Comparison of ENCODE assay signal across 10 mouse cellular contexts in the genomic region with DNA sequence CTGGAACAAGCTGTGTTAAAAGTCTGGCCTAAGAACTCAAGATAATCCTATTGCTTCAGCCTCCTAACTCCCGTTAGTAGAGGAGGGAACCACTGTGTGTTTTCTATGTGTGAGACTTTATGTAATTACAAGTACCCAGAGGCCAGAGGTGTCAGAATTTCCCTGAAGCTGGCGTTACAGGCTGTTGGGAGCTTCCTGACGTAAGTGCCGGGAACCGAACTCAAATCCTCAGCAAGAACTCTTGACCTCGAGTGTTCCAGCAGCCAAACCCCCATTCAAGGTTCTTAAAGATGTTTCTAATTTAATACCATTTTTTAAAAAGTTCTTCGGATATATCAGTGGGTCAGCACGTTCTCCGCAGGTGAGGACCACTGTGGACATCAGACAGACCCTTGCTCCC. TPM values are rescaled to one million over a fixed set of nuclear protein-coding genes. Genes with fewer than 3 reads are reported as not detected.
A peak's percentile ranks its signal among the peaks of the same experiment; 100 is the strongest.
DNase-seq lines count a peak whose midpoint lies in the region; ATAC-seq and TF ChIP-seq lines count a peak whose summit lies in the region.
"Had no signal": no experiment of that assay in that cellular context is flagged by ENCODE, and none has a peak within 500 bp of the region (broad histone marks: within the 10 kb centered on the region; RNA-seq: fewer than 3 reads in every experiment).

No protein-coding gene starts in this region.

- H3K27ac ChIP-seq in liver, adult 2 months (replicated peaks; ENCODE audit: insufficient read depth, low read depth, low read length), result 0 out of 2 replicates have a peak overlapping the region, but pooled peaks have one; percentile 15
- peak overlapping the region; percentile 66 for H3K27ac ChIP-seq in embryonic facial prominence, embryonic 15.5 days (replicated peaks)
- peak overlapping the region; percentile 83 for H3K27ac ChIP-seq in intestine, embryonic 16.5 days (ENCODE audit: low read length)
- peak overlapping the region; percentile 97; the same call in 1 of the 2 replicates for H3K27ac ChIP-seq in neural tube, embryonic 13.5 days (replicated peaks)
- H3K27ac ChIP-seq: macrophage had no signal

- TF ChIP-seq POLR2A in liver, adult 2 months (IDR thresholded peaks at IDR 0.05; ENCODE audit: extremely low read depth, insufficient read depth, low read length), result no peak

- ATAC-seq in embryonic facial prominence, embryonic 15.5 days (ENCODE audit: insufficient number of reproducible peaks, low FRiP score, low TSS enrichment, low read depth), result no peak
- ATAC-seq in intestine, embryonic 16.5 days, result no peak
- no peak for ATAC-seq in neural tube, embryonic 13.5 days (ENCODE audit: low read depth)
- ATAC-seq in megakaryocyte progenitor cell, adult 5-6 weeks (replicated peaks; ENCODE audit: poor library complexity), result no peak

- H3K4me3 ChIP-seq in liver, adult 2 months (ENCODE audit: insufficient read depth, low read depth, low read length), result no peak overlapping the region
- H3K4me3 ChIP-seq in embryonic facial prominence, embryonic 15.5 days (replicated peaks), result peak overlapping the region; percentile 78
- peak overlapping the region; percentile 78 for H3K4me3 ChIP-seq in intestine, embryonic 16.5 days (ENCODE audit: low read length)
- peak overlapping the region; percentile 86 for H3K4me3 ChIP-seq in neural tube, embryonic 13.5 days

- H3K4me2 ChIP-seq in embryonic facial prominence, embryonic 15.5 days (replicated peaks), result peak overlapping the region; percentile 85
- peak overlapping the region; percentile 82 for H3K4me2 ChIP-seq in intestine, embryonic 16.5 days (ENCODE audit: low read depth, low read length)
- peak overlapping the region; percentile 93 for H3K4me2 ChIP-seq in neural tube, embryonic 13.5 days

- no peaks in the 10 kb centered on the region for H3K9me3 ChIP-seq in embryonic facial prominence, embryonic 15.5 days (replicated peaks)
- H3K9me3 ChIP-seq in intestine, embryonic 16.5 days (ENCODE audit: control insufficient read depth, low read length), result 0 out of 2 replicates have a peak, but pooled peaks cover 2% of the 10 kb centered on the region
- no peaks in the 10 kb centered on the region for H3K9me3 ChIP-seq in neural tube, embryonic 13.5 days

- H3K79me2 ChIP-seq in liver, adult 2 months (ENCODE audit: control insufficient read depth, insufficient read depth, low read length), result no peaks in the 10 kb centered on the region

- 0 out of 2 replicates have a peak, but pooled peaks cover 3% of the 10 kb centered on the region for H3K4me1 ChIP-seq in liver, adult 2 months (ENCODE audit: control insufficient read depth, insufficient read depth, low read length)
- peaks cover 36% of the 10 kb centered on the region for H3K4me1 ChIP-seq in embryonic facial prominence, embryonic 15.5 days
- peaks cover 27% of the 10 kb centered on the region for H3K4me1 ChIP-seq in intestine, embryonic 16.5 days (ENCODE audit: control insufficient read depth, insufficient read depth, low read length)
- peaks cover 43% of the 10 kb centered on the region for H3K4me1 ChIP-seq in neural tube, embryonic 13.5 days (replicated peaks)

- H3K27me3 ChIP-seq in liver, adult 2 months (ENCODE audit: control insufficient read depth, insufficient read depth, low read length), result no peaks in the 10 kb centered on the region
- H3K27me3 ChIP-seq in embryonic facial prominence, embryonic 15.5 days, result 0 out of 2 replicates have a peak, but pooled peaks cover 5% of the 10 kb centered on the region
- no peaks in the 10 kb centered on the region for H3K27me3 ChIP-seq in intestine, embryonic 16.5 days (replicated peaks; ENCODE audit: control insufficient read depth, insufficient read depth, low read length)
- no peaks in the 10 kb centered on the region; the same call in 1 of the 2 replicates for H3K27me3 ChIP-seq in neural tube, embryonic 13.5 days

- DNase-seq in liver, adult 2 months (ENCODE audit: extremely low read depth, low read depth, low spot score), result no peak
- no peak for DNase-seq in liver
- DNase-seq in adrenal gland, postnatal 25 days, result no peak
- no peak for DNase-seq in gastrocnemius, postnatal 36 days

- H3K9ac ChIP-seq in liver, adult 2 months (ENCODE audit: low read depth, low read length), result no peak overlapping the region
- peak overlapping the region; percentile 74; the same call in 1 of the 2 replicates for H3K9ac ChIP-seq in embryonic facial prominence, embryonic 15.5 days
- peak overlapping the region; percentile 85 for H3K9ac ChIP-seq in intestine, embryonic 16.5 days (ENCODE audit: low read depth, low read length)
- H3K9ac ChIP-seq in neural tube, embryonic 13.5 days, result no peak overlapping the region

- no peak for TF ChIP-seq CTCF in liver, adult 2 months (IDR thresholded peaks at IDR 0.05; ENCODE audit: low read depth, low read length)

- intact Hi-C loops in gastrocnemius, postnatal 36 days (cut with DNase I), result no loop called here

- no peaks in the 10 kb centered on the region for H3K36me3 ChIP-seq in liver, adult 2 months (ENCODE audit: control insufficient read depth, insufficient read depth, low read length)
- H3K36me3 ChIP-seq in embryonic facial prominence, embryonic 15.5 days, result no peaks in the 10 kb centered on the region
- no peaks in the 10 kb centered on the region for H3K36me3 ChIP-seq in intestine, embryonic 16.5 days (ENCODE audit: control insufficient read depth, insufficient read depth, low read length)
- H3K36me3 ChIP-seq in neural tube, embryonic 13.5 days, result no peaks in the 10 kb centered on the region

- WGBS in liver, adult 2 months, result 40% methylated on average over 9 of the region's 9 CpGs
- 11% methylated on average over 9 of the region's 9 CpGs for WGBS in embryonic facial prominence, embryonic 15.5 days
- WGBS in intestine, embryonic 16.5 days, result 16% methylated on average over 9 of the region's 9 CpGs
- WGBS in neural tube, embryonic 13.5 days, result 19% methylated on average over 9 of the region's 9 CpGs

RNA-seq across cellular contexts. Expression of a gene that starts 0.4 kb away (rescaled TPM):
- 1.3 and 1.4 TPM in 2 replicates for total RNA-seq in liver, adult 2 months (2014; rRNA removed)
- polyA plus RNA-seq in liver, adult 2 months (2012; rRNA removed), result 2.4 and 2.7 TPM in 2 replicates
- 13.7 and 13.8 TPM in 2 replicates for polyA plus RNA-seq in embryonic facial prominence, embryonic 15.5 days (2015; fragmentation: Nextera tagmentation; extraction: Ambion mirVana)
- 4.6 and 5.1 TPM in 2 replicates for polyA plus RNA-seq in intestine, embryonic 16.5 days (2015; fragmentation: Nextera tagmentation; extraction: Ambion mirVana)
- 23.7 and 24.1 TPM in 2 replicates for polyA plus RNA-seq in neural tube, embryonic 13.5 days (2015; fragmentation: Nextera tagmentation; extraction: Ambion mirVana)
- 59.1 and 82.5 TPM in 2 replicates for total RNA-seq in adrenal gland, postnatal 25 days (2021)
- total RNA-seq in gastrocnemius, postnatal 36 days (2021), result 1 to 10 TPM; 2.1 to 2.6 TPM
- 0.20 and 0.42 TPM in 2 replicates for total RNA-seq in megakaryocyte progenitor cell, adult 5-6 weeks (2015)
- total RNA-seq in megakaryocyte progenitor cell, adult 5-6 weeks (2017), result 0.08 and 0.34 TPM in 2 replicates
- polyA plus RNA-seq: macrophage had no signal

RNA-seq across cellular contexts. Expression of a gene that starts 13.7 kb away (rescaled TPM):
- 0.55 and 1.3 TPM in 2 replicates for total RNA-seq in liver, adult 2 months (2014; rRNA removed)
- 1.1 and 3.1 TPM in 2 replicates for polyA plus RNA-seq in liver, adult 2 months (2012; rRNA removed)
- polyA plus RNA-seq in embryonic facial prominence, embryonic 15.5 days (2015; fragmentation: Nextera tagmentation; extraction: Ambion mirVana), result 8.9 and 9.6 TPM in 2 replicates
- polyA plus RNA-seq in intestine, embryonic 16.5 days (2015; fragmentation: Nextera tagmentation; extraction: Ambion mirVana), result 20.5 and 22.0 TPM in 2 replicates
- polyA plus RNA-seq in neural tube, embryonic 13.5 days (2015; fragmentation: Nextera tagmentation; extraction: Ambion mirVana), result 41.5 and 44.6 TPM in 2 replicates
- 13.2 and 14.8 TPM in 2 replicates for total RNA-seq in adrenal gland, postnatal 25 days (2021)
- total RNA-seq in gastrocnemius, postnatal 36 days (2021), result 1 to 10 TPM; 2.0 TPM
- 0.52 and 0.81 TPM in 2 replicates for total RNA-seq in megakaryocyte progenitor cell, adult 5-6 weeks (2015)
- 0.10 TPM in 1 of 2 replicates, not detected in the other for total RNA-seq in megakaryocyte progenitor cell, adult 5-6 weeks (2017)
- polyA plus RNA-seq: erythroblast, embryonic 14.5 days; macrophage had no signal

RNA-seq across cellular contexts. Expression of a gene that starts 22.3 kb away (rescaled TPM):
- 54.7 and 67.2 TPM in 2 replicates for total RNA-seq in liver, adult 2 months (2014; rRNA removed)
- polyA plus RNA-seq in liver, adult 2 months (2012; rRNA removed), result 67.5 and 70.0 TPM in 2 replicates
- polyA plus RNA-seq in embryonic facial prominence, embryonic 15.5 days (2015; fragmentation: Nextera tagmentation; extraction: Ambion mirVana), result 167 and 169 TPM in 2 replicates
- 180 and 194 TPM in 2 replicates for polyA plus RNA-seq in intestine, embryonic 16.5 days (2015; fragmentation: Nextera tagmentation; extraction: Ambion mirVana)
- polyA plus RNA-seq in neural tube, embryonic 13.5 days (2015; fragmentation: Nextera tagmentation; extraction: Ambion mirVana), result 182 and 203 TPM in 2 replicates
- 140 and 153 TPM in 2 replicates for total RNA-seq in adrenal gland, postnatal 25 days (2021)
- 10 to 100 TPM; 86.7 to 98.5 TPM for total RNA-seq in gastrocnemius, postnatal 36 days (2021)
- 83.4 and 98.3 TPM in 2 replicates for total RNA-seq in megakaryocyte progenitor cell, adult 5-6 weeks (2015)
- 81.1 and 96.4 TPM in 2 replicates for total RNA-seq in megakaryocyte progenitor cell, adult 5-6 weeks (2017)

RNA-seq across cellular contexts. Expression of a gene that starts 38.5 kb away (rescaled TPM):
- 480 and 648 TPM in 2 replicates for total RNA-seq in liver, adult 2 months (2014; rRNA removed)
- polyA plus RNA-seq in liver, adult 2 months (2012; rRNA removed), result 103 and 134 TPM in 2 replicates
- 815 and 841 TPM in 2 replicates for polyA plus RNA-seq in embryonic facial prominence, embryonic 15.5 days (2015; fragmentation: Nextera tagmentation; extraction: Ambion mirVana)
- polyA plus RNA-seq in intestine, embryonic 16.5 days (2015; fragmentation: Nextera tagmentation; extraction: Ambion mirVana), result 985 and 1,025 TPM in 2 replicates
- 920 and 1,025 TPM in 2 replicates for polyA plus RNA-seq in neural tube, embryonic 13.5 days (2015; fragmentation: Nextera tagmentation; extraction: Ambion mirVana)
- 518 and 521 TPM in 2 replicates for total RNA-seq in adrenal gland, postnatal 25 days (2021)
- 100 to 1,000 TPM; 770 to 834 TPM for total RNA-seq in gastrocnemius, postnatal 36 days (2021)
- 703 and 731 TPM in 2 replicates for total RNA-seq in megakaryocyte progenitor cell, adult 5-6 weeks (2015)
- total RNA-seq in megakaryocyte progenitor cell, adult 5-6 weeks (2017), result 770 and 871 TPM in 2 replicates

RNA-seq across cellular contexts. Expression of a gene that starts 38.7 kb away (rescaled TPM):
- 10.0 and 14.2 TPM in 2 replicates for total RNA-seq in liver, adult 2 months (2014; rRNA removed)
- 18.2 and 21.1 TPM in 2 replicates for polyA plus RNA-seq in liver, adult 2 months (2012; rRNA removed)
- 18.1 and 18.5 TPM in 2 replicates for polyA plus RNA-seq in embryonic facial prominence, embryonic 15.5 days (2015; fragmentation: Nextera tagmentation; extraction: Ambion mirVana)
- polyA plus RNA-seq in intestine, embryonic 16.5 days (2015; fragmentation: Nextera tagmentation; extraction: Ambion mirVana), result 2.8 and 3.5 TPM in 2 replicates
- 22.9 and 23.5 TPM in 2 replicates for polyA plus RNA-seq in neural tube, embryonic 13.5 days (2015; fragmentation: Nextera tagmentation; extraction: Ambion mirVana)
- total RNA-seq in adrenal gland, postnatal 25 days (2021), result 59.9 and 72.4 TPM in 2 replicates
- 10 to 100 TPM; 12.7 to 12.9 TPM for total RNA-seq in gastrocnemius, postnatal 36 days (2021)
- 13.0 and 15.0 TPM in 2 replicates for total RNA-seq in megakaryocyte progenitor cell, adult 5-6 weeks (2015)
- 9.0 and 17.0 TPM in 2 replicates for total RNA-seq in megakaryocyte progenitor cell, adult 5-6 weeks (2017)

Comparison
In these comparisons a context has a peak if more than half of its experiments do, and no peak if none do; other contexts are left out.
1. H3K27ac ChIP-seq: peak in every context shown above with its lines; median percentile 97 in neural tube, embryonic 13.5 days; 83 in intestine, embryonic 16.5 days; 66 in embryonic facial prominence, embryonic 15.5 days; 15 in liver, adult 2 months.
2. H3K9ac ChIP-seq: peak in embryonic facial prominence, embryonic 15.5 days (single experiment) and intestine, embryonic 16.5 days (single experiment); none in liver, adult 2 months (single experiment) and neural tube, embryonic 13.5 days (single experiment).
3. RNA of a gene that starts 0.4 kb away (total RNA-seq): 59.1 to 82.5 TPM in adrenal gland, postnatal 25 days; 2.1 to 2.6 TPM in gastrocnemius, postnatal 36 days, 1.3 to 1.4 TPM in liver, adult 2 months and 0.08 to 0.42 TPM in megakaryocyte progenitor cell, adult 5-6 weeks; every median in the first group is over 10 times any median in the second.
4. Peak in every context shown above with its lines, with median percentiles within 50 percentile points of each other: H3K4me2 ChIP-seq.